Mouse (Mus musculus) ES-E14 (cell line): ENCODE results near the gene Blvra.

ENCODE experiments used
- HCFC1 ChIP-seq: IDR thresholded peaks from 2 replicates; pipeline ENCODE4 v1.6.1; 2012; ENCODE audit warnings: low read length, inconsistent platforms, borderline replicate concordance; ENCODE audit not compliant: insufficient read depth
- MAFK ChIP-seq: IDR thresholded peaks from 2 replicates; pipeline ENCODE4 v1.6.1; 2014; ENCODE audit warnings: mild to moderate bottlenecking, low read depth, low read length, inconsistent platforms; ENCODE audit not compliant: insufficient read depth

- no peak for TF ChIP-seq HCFC1
- no peak for TF ChIP-seq MAFK
Measured at GRCm38 (mm10) chr2:127128926-127129325, 58.5 kb downstream of the Blvra start.
